Comparison of ENCODE assay signal across 29 mouse cellular contexts in the genomic region with DNA sequence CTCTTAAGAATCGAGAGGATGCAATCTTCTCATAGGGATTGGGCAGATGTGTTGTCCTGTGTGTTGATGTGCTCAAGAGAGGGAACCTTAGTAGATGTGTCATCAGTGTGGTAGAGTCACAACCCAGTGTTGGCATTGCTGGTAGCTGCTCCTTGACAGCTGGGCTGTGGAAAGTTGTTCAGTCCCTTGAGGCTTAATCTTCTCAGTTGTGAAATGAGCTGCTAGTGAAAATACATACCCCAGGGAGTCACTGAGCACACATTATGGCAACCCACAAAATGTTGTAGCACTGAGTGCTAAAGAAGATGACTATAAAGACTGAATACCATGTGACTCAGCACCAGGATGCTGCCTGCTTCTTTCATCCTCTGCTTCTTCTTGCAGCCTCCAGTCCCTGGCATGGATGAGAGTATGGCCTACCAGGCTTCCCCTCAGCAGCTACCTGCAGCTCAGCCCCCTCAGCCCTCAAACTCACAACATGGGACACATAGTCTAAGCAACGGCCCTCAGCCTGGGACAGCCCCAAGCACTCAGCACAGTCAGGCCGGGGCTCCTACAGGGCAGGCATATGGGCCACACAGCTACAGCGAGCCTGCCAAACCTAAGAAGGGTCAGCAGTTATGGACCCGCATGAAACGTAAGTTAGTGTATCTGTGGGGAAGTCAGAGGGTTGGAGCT. TPM values are rescaled to one million over a fixed set of nuclear protein-coding genes. Genes with fewer than 3 reads are reported as not detected.
DNase-seq lines count a peak whose midpoint lies in the region; TF ChIP-seq lines count a peak whose summit lies in the region.
"Had no signal": no experiment of that assay in that cellular context is flagged by ENCODE, and none has a peak within 500 bp of the region (broad histone marks: within the 10 kb centered on the region; RNA-seq: fewer than 3 reads in every experiment).

No protein-coding gene starts in this region.

- no peak for TF ChIP-seq CTCF in lung, adult 2 months (IDR thresholded peaks at IDR 0.05; ENCODE audit: insufficient read depth, low read length)

- 87% methylated on average over 6 of the region's 6 CpGs for WGBS in lung, adult 2 months

- TF ChIP-seq POLR2A in lung, adult 2 months (IDR thresholded peaks at IDR 0.05; ENCODE audit: borderline replicate concordance, extremely low read depth, low read depth, low read length): no peak

- H3K4me1 ChIP-seq in lung, adult 2 months (ENCODE audit: control insufficient read depth, insufficient read depth, low read length): peaks cover 9% of the 10 kb centered on the region; the same call in 1 of the 2 replicates

- peak; percentile 3 to 6 for DNase-seq in cerebellum, postnatal 10 days
- no peak for DNase-seq in cerebellum, postnatal 4 days (ENCODE audit: low spot score in 2 of 2)
- peak; percentile 86 for DNase-seq in heart, adult 11 months
- DNase-seq in heart, postnatal 4 days: no peak
- DNase-seq in right cerebral cortex, postnatal 10 days (ENCODE audit: low spot score in 2 of 2): peak; percentile 7 to 29
- no peak for DNase-seq in right cerebral cortex, adult 2 months (ENCODE audit: low spot score in 2 of 2)
- DNase-seq in lung, adult 2 months: no peak
- DNase-seq: adrenal gland, adult 2 months; adrenal gland, postnatal 36 days; B cell, adult 2 months; gastrocnemius, postnatal 10 days; heart, postnatal 36 days; kidney, adult 18-20 months; kidney, postnatal 25 days; lung, adult 18-20 months; lung, postnatal 10 days; right cerebral cortex, postnatal 14 days; thymus, adult 18-20 months; thymus, postnatal 25 days had no signal

- H3K4me3 ChIP-seq in lung, adult 2 months (replicated peaks; ENCODE audit: extremely low read depth, low read depth, low read length): no peak overlapping the region
- H3K4me3 ChIP-seq: embryonic facial prominence, embryonic 10.5 days; embryonic facial prominence, embryonic 15.5 days; kidney, embryonic 15.5 days; layer of hippocampus, adult 2 months; limb, embryonic 13.5 days; midbrain, embryonic 13.5 days; neural tube, embryonic 13.5 days had no signal

RNA-seq across cellular contexts. Expression of a gene that starts 4.9 kb away (rescaled TPM):
- total RNA-seq in heart, postnatal 4 days (2021): 10 to 100 TPM; 63.7 to 77.8 TPM
- 648 and 958 TPM in 2 replicates for polyA plus RNA-seq in lung, adult 2 months (2012; rRNA removed)

RNA-seq across cellular contexts. Expression of a gene that starts 8.4 kb away (rescaled TPM):
- total RNA-seq in heart, postnatal 4 days (2021): 1 to 10 TPM; 2.1 to 3.0 TPM
- polyA plus RNA-seq in lung, adult 2 months (2012; rRNA removed): 8.6 and 10.2 TPM in 2 replicates

RNA-seq across cellular contexts. Expression of a gene that starts 22.6 kb away (rescaled TPM):
- total RNA-seq in heart, postnatal 4 days (2021): 1 to 10 TPM; 1.1 to 2.1 TPM
- polyA plus RNA-seq in lung, adult 2 months (2012; rRNA removed): 2.6 and 3.0 TPM in 2 replicates
- total RNA-seq: megakaryocyte-erythroid progenitor cell, adult 5-6 weeks had no signal

RNA-seq across cellular contexts. Expression of a gene that starts 22.9 kb away (rescaled TPM):
- 10 to 100 TPM; 13.6 to 14.0 TPM for total RNA-seq in heart, postnatal 4 days (2021)
- 46.9 and 51.8 TPM in 2 replicates for polyA plus RNA-seq in lung, adult 2 months (2012; rRNA removed)
- total RNA-seq: megakaryocyte-erythroid progenitor cell, adult 5-6 weeks had no signal
- polyA plus RNA-seq: activated CD4-positive, CD25-positive, alpha-beta regulatory T cell, adult 4 months; macrophage had no signal

Comparison
In these comparisons a context has a peak if more than half of its experiments do, and no peak if none do; other contexts are left out.
1. DNase-seq: peak in cerebellum, postnatal 10 days (2 of 2), heart, adult 11 months (single experiment) and right cerebral cortex, postnatal 10 days (2 of 2); none in cerebellum, postnatal 4 days (0 of 2), heart, postnatal 4 days (single experiment), right cerebral cortex, adult 2 months (0 of 2) and lung, adult 2 months (single experiment).